Mouse (Mus musculus): ENCODE measurements around the gene Vpreb3. TPM values are rescaled to one million over a fixed set of nuclear protein-coding genes. Genes with fewer than 3 reads are reported as not detected.

Vpreb3 gene
- polyA plus RNA-seq, 1 experiment from 2014 or later, result 61.6 TPM

GRCm38 (mm10) chr10:75935680-75936541 is 6.9 kb upstream of the Vpreb3 start, which contains the start of gene Mmp11:
Gene Mmp11, minus strand, starts transcription at chr10:75936496.
- ATAC-seq (peak; percentile 76), DNase-seq (peak; percentile 95)
- Histone ChIP-seq H3K27me3 (ENCODE audit: insufficient read depth, low read length) (peaks cover 15% of the 10 kb centered on the region), H3K4me1 (ENCODE audit: insufficient read depth) (peaks cover 62% of the 10 kb centered on the region), H3K9ac (replicated peaks) (peak within 1 kb of the TSS; percentile 81), H3K4me2 (ENCODE audit: low read depth, low read length) (peak within 1 kb of the TSS; percentile 87), H3K9me3 (ENCODE audit: low read length) (no peaks in the 10 kb centered on the region), H3K4me3 (ENCODE audit: low read depth, low read length) (peak within 1 kb of the TSS; percentile 77), H3K27ac (ENCODE audit: low read depth) (peak within 1 kb of the TSS; percentile 90), H3K36me3 (replicated peaks; ENCODE audit: insufficient read depth, low read length) (peaks cover 9% of the 10 kb centered on the region)
- WGBS (ENCODE audit: insufficient replicate concordance), result 2% methylated on average over 51 of the region's 51 CpGs
- TF ChIP-seq CTCF (IDR thresholded peaks at IDR 0.05; ENCODE audit: low read depth) (no peak), EP300 (IDR thresholded peaks at IDR 0.05; ENCODE audit: low read depth) (no peak)

- ATAC-seq, result peak; percentile 1; the same call in 1 of the 2 replicates
- H3K27me3 ChIP-seq (ENCODE audit: insufficient read depth, low read length), result peaks cover 3% of the 10 kb centered on the region
- peak overlapping the region; percentile 90 for H3K27ac ChIP-seq (ENCODE audit: low read depth)
- peak overlapping the region; percentile 81 for H3K9ac ChIP-seq (replicated peaks)
- peaks cover 9% of the 10 kb centered on the region for H3K36me3 ChIP-seq (replicated peaks; ENCODE audit: insufficient read depth, low read length)
- no peak for TF ChIP-seq EP300 (IDR thresholded peaks at IDR 0.05; ENCODE audit: low read depth)
- TF ChIP-seq CTCF (IDR thresholded peaks at IDR 0.05; ENCODE audit: low read depth), result peak; percentile 19; the same call in 1 of the 2 replicates
- WGBS (ENCODE audit: insufficient replicate concordance), result 61% methylated on average over 18 of the region's 18 CpGs
- peaks cover 55% of the 10 kb centered on the region for H3K4me1 ChIP-seq (ENCODE audit: insufficient read depth)
- peak; percentile 36 for DNase-seq
- peak overlapping the region; percentile 87 for H3K4me2 ChIP-seq (ENCODE audit: low read depth, low read length)
- H3K4me3 ChIP-seq (ENCODE audit: low read depth, low read length), result peak overlapping the region; percentile 77
- no peaks in the 10 kb centered on the region for H3K9me3 ChIP-seq (ENCODE audit: low read length)
Measured at GRCm38 (mm10) chr10:75936909-75937667, 5.8 kb upstream of the Vpreb3 start.

- ATAC-seq (peak; percentile 14), DNase-seq (peak; percentile 59)
- H3K27me3 ChIP-seq (ENCODE audit: insufficient read depth, low read length), result no peaks in the 10 kb centered on the region
- peaks cover 9% of the 10 kb centered on the region for H3K36me3 ChIP-seq (replicated peaks; ENCODE audit: insufficient read depth, low read length)
- TF ChIP-seq EP300 (IDR thresholded peaks at IDR 0.05; ENCODE audit: low read depth), result peak; percentile 62
- no peak for TF ChIP-seq CTCF (IDR thresholded peaks at IDR 0.05; ENCODE audit: low read depth)
- H3K9me3 ChIP-seq (ENCODE audit: low read length), result no peaks in the 10 kb centered on the region
- H3K4me3 ChIP-seq (ENCODE audit: low read depth, low read length), result peak overlapping the region; percentile 77
- H3K4me1 ChIP-seq (ENCODE audit: insufficient read depth), result peaks cover 47% of the 10 kb centered on the region
- H3K4me2 ChIP-seq (ENCODE audit: low read depth, low read length), result peak overlapping the region; percentile 87
- H3K9ac ChIP-seq (replicated peaks), result peak overlapping the region; percentile 81
- peak overlapping the region; percentile 90 for H3K27ac ChIP-seq (ENCODE audit: low read depth)
- 36% methylated on average over 10 of the region's 10 CpGs for WGBS (ENCODE audit: insufficient replicate concordance)
Measured at GRCm38 (mm10) chr10:75937851-75938643, 4.8 kb upstream of the Vpreb3 start.

GRCm38 (mm10) chr10:75939481-75940234 is 3.2 kb upstream of the Vpreb3 start:
- Histone ChIP-seq H3K27me3 (ENCODE audit: insufficient read depth, low read length) (no peaks in the 10 kb centered on the region), H3K27ac (ENCODE audit: low read depth) (peak overlapping the region; percentile 85), H3K36me3 (replicated peaks; ENCODE audit: insufficient read depth, low read length) (peaks cover 9% of the 10 kb centered on the region), H3K4me1 (ENCODE audit: insufficient read depth) (peaks cover 45% of the 10 kb centered on the region), H3K4me2 (ENCODE audit: low read depth, low read length) (peak overlapping the region; percentile 87), H3K9ac (replicated peaks) (peak overlapping the region; percentile 73), H3K4me3 (ENCODE audit: low read depth, low read length) (peak overlapping the region; percentile 57), H3K9me3 (ENCODE audit: low read length) (no peaks in the 10 kb centered on the region)
- DNase-seq, result peak; percentile 75
- TF ChIP-seq CTCF (IDR thresholded peaks at IDR 0.05; ENCODE audit: low read depth) (no peak), EP300 (IDR thresholded peaks at IDR 0.05; ENCODE audit: low read depth) (0 out of 2 replicates have a peak, but pooled peaks have one; percentile 27)
- 42% methylated on average over 9 of the region's 9 CpGs for WGBS (ENCODE audit: insufficient replicate concordance)
- peak; percentile 43 for ATAC-seq

- WGBS (ENCODE audit: insufficient replicate concordance), result 85% methylated on average over 5 of the region's 5 CpGs
- peaks cover 9% of the 10 kb centered on the region for H3K36me3 ChIP-seq (replicated peaks; ENCODE audit: insufficient read depth, low read length)
- H3K4me3 ChIP-seq (ENCODE audit: low read depth, low read length), result peak within 1 kb of the TSS; percentile 57
- H3K4me2 ChIP-seq (ENCODE audit: low read depth, low read length), result peak within 1 kb of the TSS; percentile 87
- DNase-seq, result no peak
- no peaks in the 10 kb centered on the region for H3K9me3 ChIP-seq (ENCODE audit: low read length)
- H3K27ac ChIP-seq (ENCODE audit: low read depth), result peak within 1 kb of the TSS; percentile 85
- ATAC-seq, result no peak
- H3K27me3 ChIP-seq (ENCODE audit: insufficient read depth, low read length), result no peaks in the 10 kb centered on the region
- TF ChIP-seq EP300 (IDR thresholded peaks at IDR 0.05; ENCODE audit: low read depth), result no peak
- TF ChIP-seq CTCF (IDR thresholded peaks at IDR 0.05; ENCODE audit: low read depth), result no peak
- H3K4me1 ChIP-seq (ENCODE audit: insufficient read depth), result peaks cover 41% of the 10 kb centered on the region
- peak within 1 kb of the TSS; percentile 73 for H3K9ac ChIP-seq (replicated peaks)
Measured at GRCm38 (mm10) chr10:75940520-75940919, 2.3 kb upstream of the Vpreb3 start, which contains the start of gene Gm867. Gene Gm867, minus strand, starts transcription at chr10:75940672.

Data from liver, postnatal 0 days (tissue).